Mouse (Mus musculus): ENCODE data around the gene Ttc23.

DNA sequence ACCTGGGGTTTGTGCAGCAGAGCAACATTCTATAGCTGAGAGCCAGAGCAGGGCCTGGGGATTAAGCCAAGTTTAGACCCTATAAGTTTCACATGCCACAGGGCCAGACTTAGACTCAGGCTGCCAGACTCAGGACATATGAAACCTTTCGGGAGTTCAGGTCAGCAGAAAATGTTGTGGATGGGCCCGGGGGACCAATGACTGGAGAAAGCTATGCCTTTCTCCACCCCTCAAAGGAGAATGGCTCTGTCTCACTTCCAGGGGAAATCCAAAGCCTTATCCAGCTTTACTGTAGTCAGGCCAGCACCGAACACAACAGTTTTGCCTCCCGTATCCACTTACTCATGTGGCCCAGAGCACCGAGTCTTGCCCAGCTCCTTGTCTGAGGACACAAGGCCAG is 93.6 kb downstream of the Ttc23 start:
- TF ChIP-seq CTCF (IDR thresholded peaks at IDR 0.05; ENCODE audit: borderline replicate concordance, insufficient read depth, low read depth, low read length) (no peak), POLR2A (IDR thresholded peaks at IDR 0.05; ENCODE audit: borderline replicate concordance, insufficient read depth, low read length) (no peak)
